Mouse (Mus musculus) monocyte, adult 2 months (primary cell): ENCODE results near the gene Kcnk6.

Experiments used
- DNase-seq, 2 experiments: peaks; one replicate each; pipeline ENCODE4 v3.0.0; 2022; ENCODE audit warnings: low spot score in 2 of 2, low read depth in 1 of 2

Gene Kcnk6

GRCm38 (mm10) chr7:29232247-29233013 is at the start of gene Kcnk6:
TSS of gene Kcnk6 (minus strand) at chr7:29232515.
- DNase-seq, result peak in 1 of 2 experiments; percentile 32

DNA sequence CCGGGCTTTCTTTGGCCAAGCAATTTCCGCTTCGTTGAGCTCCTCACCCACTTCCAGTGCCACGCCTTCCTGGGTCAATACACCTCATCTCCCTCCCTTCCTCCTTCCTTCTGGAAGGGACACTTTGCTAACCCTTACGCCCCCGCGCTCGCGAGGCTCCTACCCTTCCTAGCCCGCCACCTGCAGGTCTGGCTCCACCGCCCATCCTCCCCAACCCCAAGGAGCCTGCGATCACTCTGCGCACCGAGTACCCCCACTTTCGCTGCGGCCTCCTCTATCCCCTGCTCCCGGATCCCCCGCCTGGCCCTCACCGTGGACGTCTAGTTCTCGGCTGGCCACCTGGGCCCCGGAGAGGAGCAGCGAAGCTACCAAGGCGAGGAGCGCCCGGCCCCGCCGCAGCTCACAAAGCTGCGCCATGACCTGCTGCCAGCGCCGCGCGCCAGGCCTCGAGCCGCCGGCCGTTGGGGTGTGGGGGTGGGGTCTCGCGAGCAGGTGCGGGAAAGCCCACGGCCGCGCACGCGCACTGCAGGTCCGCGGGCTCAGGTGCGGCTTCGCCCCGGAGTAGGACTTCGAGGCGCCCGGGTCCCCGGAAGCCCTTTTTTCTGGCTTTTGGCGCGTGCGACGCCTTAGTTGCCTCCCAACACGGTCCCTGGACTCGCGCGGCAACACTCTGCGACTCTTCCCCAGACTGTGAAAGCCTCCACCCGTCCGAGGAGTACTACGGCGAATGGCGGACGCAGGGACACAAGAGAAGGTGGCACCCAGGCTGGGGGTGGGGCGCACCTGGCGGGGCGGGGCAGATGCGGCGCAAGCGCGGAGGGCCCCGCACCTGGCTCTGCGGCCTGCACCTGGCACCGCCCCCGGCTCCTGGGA is 49.1 kb upstream of the Kcnk6 start, which contains the start of gene Spint2:
Gene Spint2 (minus strand): TSS at position 712 of the 873 bp plus-strand sequence.
- no peak for DNase-seq

DNA sequence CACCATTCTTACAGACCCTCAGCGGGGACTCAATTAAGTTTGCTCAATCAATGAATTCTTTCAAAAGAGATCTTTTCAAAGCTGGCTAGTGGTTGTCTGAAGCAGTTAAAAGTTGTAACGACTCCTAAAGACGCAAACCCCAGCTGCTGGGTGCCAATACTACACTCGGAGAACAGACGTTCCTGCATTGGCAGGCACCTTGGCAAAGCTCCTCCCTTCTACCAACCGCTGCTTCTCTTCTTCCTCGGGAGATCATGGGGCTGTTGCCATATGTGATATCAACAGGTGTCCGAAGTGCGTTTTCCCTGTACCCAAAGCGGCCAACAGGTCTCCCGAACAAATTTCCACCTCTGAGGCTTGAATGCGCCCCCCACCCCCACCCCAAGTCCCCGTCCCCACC is 48.5 kb upstream of the Kcnk6 start:
- no peak for DNase-seq

- DNase-seq, result no peak
Measured at GRCm38 (mm10) chr7:29279924-29280323, 47.6 kb upstream of the Kcnk6 start.

GRCm38 (mm10) chr7:29279261-29279660 is 46.9 kb upstream of the Kcnk6 start:
- no peak for DNase-seq

DNA sequence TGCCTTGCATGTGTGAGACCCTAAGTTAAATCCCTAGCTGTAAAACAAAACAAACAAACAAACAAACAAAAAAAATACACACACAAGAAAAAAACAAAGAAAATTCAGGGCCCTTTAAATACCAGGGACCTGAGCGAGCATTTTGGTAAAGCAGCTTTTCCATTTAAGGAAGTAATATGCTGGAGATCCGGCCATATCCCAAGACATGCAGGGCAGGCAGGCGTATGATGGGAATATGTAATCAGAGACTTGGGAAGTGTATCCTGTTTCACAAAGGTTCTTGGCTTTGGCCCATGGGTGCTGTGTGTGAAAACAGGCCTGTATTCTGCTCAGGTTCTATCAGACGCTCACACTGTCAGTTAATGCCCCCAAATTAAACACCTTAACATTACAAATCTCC is 45.2 kb upstream of the Kcnk6 start:
- DNase-seq, result no peak

DNA sequence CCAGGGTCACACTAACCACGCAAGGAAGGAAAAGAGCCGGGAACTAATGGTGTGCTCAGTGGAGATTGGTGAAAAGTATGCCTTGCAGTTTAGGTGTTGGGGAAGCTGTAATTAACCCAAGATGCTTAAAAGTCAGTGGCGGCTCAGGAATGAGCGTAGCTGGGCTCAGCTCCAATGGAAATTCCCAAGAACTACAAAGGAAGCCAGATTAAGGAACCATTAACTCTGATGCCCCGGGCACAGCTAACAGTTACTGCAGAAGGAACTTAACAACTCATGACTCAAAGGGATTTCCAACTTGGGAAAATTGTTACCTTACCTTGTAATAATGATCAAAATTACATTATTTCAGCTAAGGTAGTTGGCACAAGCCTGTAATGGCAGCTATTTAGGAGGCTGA is 44.4 kb upstream of the Kcnk6 start:
- DNase-seq, result no peak

DNA sequence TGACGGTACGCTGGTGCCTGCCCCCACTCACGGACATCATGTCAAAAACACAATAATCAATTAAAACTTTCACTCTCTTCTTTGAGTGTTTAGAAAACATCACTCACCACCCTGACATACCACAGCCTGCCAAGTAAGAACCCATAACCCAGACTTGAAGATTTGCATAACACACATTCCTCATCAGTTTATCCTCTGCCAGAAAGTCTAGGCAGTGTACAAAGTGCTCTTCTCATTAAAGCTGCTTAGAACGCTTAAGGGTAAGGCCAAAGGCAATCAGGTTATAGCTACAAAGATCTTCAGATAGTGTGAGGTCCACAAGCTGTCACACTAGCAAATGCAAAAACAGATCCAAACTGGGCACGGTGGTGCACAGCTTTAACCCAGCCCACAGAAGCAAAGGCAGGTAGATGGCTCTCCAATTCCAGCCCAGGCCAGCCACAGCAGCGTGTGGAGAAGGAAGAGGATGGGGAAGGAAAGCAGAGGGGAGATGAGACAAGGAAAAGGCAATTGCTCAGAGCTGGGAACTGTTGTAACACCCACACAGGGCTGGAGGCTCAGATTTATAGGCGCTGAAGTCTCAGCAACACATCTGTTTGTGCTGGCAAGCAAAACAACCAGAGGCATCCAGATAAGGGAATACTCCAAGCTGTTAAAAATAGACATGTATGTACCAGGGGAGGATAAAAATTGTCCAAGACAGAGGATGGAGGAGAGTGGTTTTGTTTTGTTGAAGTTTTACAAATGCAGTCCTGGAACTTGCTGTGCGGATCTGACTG is 39.6 kb upstream of the Kcnk6 start:
- no peak for DNase-seq

DNA sequence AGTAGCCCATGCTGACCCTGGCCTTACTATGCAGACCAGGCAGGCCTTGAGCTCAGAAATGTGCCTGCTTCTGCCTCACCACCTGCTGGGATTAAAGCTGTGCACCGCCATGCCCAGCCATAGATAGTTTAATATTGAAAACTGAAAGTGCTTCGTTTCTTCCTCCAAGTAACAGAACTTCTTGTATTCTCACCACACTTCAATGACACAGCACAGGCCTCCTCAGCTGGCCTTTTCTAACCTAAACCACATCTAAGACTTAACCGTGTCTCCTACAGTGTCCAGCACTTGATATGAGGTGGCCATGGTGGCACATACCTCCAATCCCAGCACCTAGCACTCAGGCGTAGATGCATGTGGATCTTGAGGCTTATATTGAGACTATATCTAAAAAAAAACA is 38.1 kb upstream of the Kcnk6 start:
- no peak for DNase-seq

DNA sequence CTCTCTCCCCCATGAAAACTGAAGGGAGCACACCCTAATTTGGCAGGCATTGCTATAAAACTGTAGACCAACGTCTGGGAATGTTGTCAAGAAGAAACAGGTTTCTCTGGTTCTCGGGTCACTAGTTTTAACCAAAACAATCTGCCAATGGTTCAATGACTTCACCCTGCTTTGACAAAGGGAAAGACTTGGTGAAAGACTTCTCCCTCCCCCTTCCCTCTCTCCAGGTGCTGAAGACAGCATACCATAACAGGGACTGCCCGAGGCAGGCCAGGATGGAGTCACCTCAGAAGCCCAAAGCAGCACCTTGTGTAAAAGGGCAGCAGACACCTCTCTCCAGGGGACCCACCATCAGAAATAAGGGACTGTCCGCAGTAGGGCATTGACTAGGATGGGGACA is 34.6 kb upstream of the Kcnk6 start:
- DNase-seq, result no peak

GRCm38 (mm10) chr7:29265636-29266035 is 33.3 kb upstream of the Kcnk6 start:
- DNase-seq, result no peak

DNA sequence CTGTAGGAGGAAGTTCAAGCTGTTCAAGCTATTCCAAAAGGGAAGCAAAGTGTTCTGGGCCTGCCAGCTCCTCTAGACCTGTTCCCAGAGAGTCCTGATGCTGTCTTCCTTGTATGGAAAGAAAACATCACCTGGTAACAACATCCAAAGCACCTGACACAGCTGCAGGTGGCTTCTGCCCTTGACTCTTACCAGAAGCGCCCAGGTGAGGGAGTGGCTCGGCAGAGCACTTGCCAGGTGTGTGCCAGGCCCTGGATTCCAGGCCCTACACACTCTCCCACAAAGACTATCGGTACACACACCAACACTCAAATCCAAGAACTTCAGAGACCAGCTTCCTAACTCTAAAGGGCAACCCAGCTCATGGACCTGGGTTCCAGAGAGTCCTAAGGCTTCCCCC is 31.5 kb upstream of the Kcnk6 start:
- DNase-seq, result no peak

DNA sequence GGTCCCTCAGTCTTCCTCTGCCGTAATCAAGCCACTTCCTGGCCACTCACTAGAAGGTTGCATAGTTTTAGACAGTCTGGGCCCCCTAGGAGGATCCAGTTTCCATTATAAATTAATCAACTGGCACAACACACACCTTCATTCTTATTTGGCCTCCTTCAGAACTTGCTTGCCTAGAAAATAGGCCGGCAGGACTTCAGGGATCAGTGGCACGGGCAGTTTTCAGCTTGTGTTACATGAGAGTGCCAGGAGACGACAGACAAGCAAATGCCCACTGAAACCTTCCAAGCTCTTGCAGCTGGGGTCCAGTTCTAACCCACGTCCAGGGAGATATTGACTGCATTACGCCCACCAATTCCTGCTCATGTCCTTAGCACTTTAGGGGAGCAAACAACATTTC is 29.8 kb upstream of the Kcnk6 start:
- no peak for DNase-seq

GRCm38 (mm10) chr7:29259781-29260730 is 27.7 kb upstream of the Kcnk6 start:
- DNase-seq, result no peak

DNA sequence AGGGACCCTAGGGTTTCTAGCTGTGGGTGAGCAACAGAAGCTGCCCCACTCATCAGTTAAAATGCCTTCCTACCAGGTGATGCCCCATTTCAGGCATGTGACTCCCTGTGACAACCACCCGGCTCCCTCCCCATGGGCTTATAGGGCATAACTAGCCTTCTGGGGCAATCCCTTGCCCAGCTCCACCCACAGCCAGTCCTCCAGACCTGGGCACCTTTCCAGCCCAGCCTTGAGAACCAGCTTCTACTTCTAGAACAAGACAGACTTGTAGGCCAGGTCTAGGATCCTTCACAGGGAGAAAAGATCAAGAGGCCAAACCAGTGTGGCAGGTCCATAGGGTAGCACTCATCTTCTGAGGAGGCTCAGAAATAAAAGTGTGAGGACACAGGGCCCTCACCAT is 25.1 kb upstream of the Kcnk6 start:
- no peak for DNase-seq

DNA sequence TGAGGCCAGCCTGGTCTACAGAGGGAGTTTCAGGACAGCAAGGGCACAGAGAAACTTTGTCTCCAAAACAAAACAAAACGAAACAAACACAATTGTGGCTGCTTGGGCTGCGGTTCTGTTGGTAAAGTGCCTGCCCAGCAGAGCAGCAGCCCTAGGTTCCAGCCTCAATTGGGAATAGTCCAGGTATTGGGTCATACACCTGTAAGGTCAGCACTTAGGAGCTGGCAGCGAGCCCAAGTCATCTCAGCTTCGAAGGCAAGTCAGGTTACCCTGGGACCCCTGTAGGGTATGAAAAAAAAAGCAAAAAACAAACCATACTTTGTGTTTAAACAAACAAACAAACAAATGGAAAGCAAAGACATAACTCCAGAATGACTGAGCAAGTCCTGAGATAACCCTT is 23.6 kb upstream of the Kcnk6 start:
- no peak for DNase-seq

DNA sequence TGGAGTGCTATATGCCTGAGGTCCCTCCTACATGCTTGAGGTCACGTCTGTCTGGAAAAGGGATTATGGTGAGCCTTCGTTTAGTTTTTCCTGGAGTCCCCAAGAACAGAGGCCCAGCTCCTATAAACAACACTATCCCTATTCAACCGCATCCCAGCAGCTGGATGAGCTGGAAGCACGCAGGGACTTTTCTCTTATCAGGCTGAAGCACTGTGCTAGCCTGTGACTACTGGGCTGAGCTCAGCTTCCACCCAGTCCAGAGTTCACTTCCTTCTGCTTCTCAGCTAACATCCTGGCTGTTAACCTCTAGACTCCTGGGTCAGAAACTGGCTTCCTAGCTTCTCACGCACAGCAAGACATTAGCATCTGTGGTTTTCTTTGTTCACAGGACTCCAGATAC is 21.5 kb upstream of the Kcnk6 start:
- no peak for DNase-seq

GRCm38 (mm10) chr7:29251166-29251565 is 18.9 kb upstream of the Kcnk6 start:
- no peak for DNase-seq

DNA sequence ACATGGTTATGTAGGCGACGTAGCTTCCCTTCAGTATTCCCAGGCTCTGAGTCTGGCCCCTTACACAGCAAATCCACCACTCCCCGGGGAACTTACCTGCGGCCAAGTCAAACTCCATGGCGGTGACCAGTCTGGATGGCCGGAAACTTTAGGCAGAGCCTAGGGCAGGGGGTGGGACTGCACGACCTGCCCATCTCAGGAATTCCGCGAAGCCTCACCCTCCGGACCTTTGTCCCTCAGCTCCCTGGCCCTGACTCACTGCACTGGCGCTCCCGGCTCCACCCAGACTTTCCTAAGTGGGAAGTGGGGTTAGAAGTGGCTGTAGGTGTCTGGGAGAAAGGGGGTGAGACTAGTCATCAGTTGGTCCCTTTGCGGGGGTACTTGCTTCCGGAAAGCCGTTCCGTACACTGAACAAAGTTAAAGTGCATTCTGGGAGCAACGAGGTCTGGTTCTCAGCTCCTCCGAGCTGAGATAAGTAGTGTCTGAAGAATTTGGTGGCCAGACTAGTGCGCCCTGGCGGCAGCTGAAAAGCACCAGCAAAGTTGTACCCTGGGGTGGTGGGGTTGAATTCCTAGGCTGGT is 16.0 kb upstream of the Kcnk6 start, which contains the start of gene 2200002D01Rik:
Gene 2200002D01Rik (minus strand): TSS at position 206 of the 581 bp plus-strand sequence.
- no peak for DNase-seq

- no peak for DNase-seq
Measured at GRCm38 (mm10) chr7:29247706-29248105, 15.4 kb upstream of the Kcnk6 start.
